Mouse (Mus musculus) hindbrain, embryonic 12.5 days (tissue): ENCODE data around the gene Hagh. TPM values are rescaled to one million over a fixed set of nuclear protein-coding genes. Genes with fewer than 3 reads are reported as not detected.
A peak's percentile ranks its signal among the peaks of the same experiment; 100 is the strongest.

Experiments used
- ATAC-seq: fragments of 200-750 bp; cut with Nextera tagmentation; 2 replicates; pipeline ENCODE4 v1.8.0; 2017; ENCODE audit warnings: moderate TSS enrichment; ENCODE audit not compliant: low FRiP score
- H3K27ac ChIP-seq: fragments of 300-500 bp; sonication (generic); 2 replicates; pipeline ENCODE4 v1.5.1; 2016; ENCODE audit warnings: mild to moderate bottlenecking
- H3K27me3 ChIP-seq: fragments of 300-500 bp; sonication (generic); 2 replicates; pipeline ENCODE4 v1.6.1; 2016; ENCODE audit warnings: mild to moderate bottlenecking
- H3K36me3 ChIP-seq: fragments of 300-500 bp; sonication (generic); 2 replicates; pipeline ENCODE4 v1.6.1; 2016; ENCODE audit warnings: mild to moderate bottlenecking
- H3K4me1 ChIP-seq: fragments of 300-500 bp; sonication (generic); 2 replicates; pipeline ENCODE4 v1.6.1; 2016
- H3K4me2 ChIP-seq: fragments of 300-500 bp; sonication (generic); replicated peaks from 2 replicates; pipeline ENCODE4 v1.6.1; 2016; ENCODE audit warnings: mild to moderate bottlenecking
- H3K4me3 ChIP-seq: fragments of 300-500 bp; sonication (generic); 2 replicates; pipeline ENCODE4 v1.5.1; 2016; ENCODE audit warnings: mild to moderate bottlenecking
- H3K9ac ChIP-seq: fragments of 300-500 bp; sonication (generic); 2 replicates; pipeline ENCODE4 v1.6.1; 2016; ENCODE audit warnings: mild to moderate bottlenecking, moderate library complexity
- H3K9me3 ChIP-seq: fragments of 300-500 bp; sonication (generic); replicated peaks from 2 replicates; pipeline ENCODE4 v1.6.1; 2016; ENCODE audit warnings: mild to moderate bottlenecking
- WGBS: fragments of 180-500 bp; shearing (Covaris S2); methylation state at CpG from one replicate; pipeline ENCODE4 v1.1.7; 2016; 5-methylcytosine and 5-hydroxymethylcytosine counted together
- polyA plus RNA-seq: library from polyadenylated mRNA; unstranded; fragments of >200 nt; fragmentation: Nextera tagmentation; extraction: Ambion mirVana; gene quantifications from 2 replicates; pipeline ENCODE4 v1.2.1, GENCODE M21; 2016

Gene Hagh
- polyA plus RNA-seq, 1 experiment from 2014 or later, result 32.3 TPM

DNA sequence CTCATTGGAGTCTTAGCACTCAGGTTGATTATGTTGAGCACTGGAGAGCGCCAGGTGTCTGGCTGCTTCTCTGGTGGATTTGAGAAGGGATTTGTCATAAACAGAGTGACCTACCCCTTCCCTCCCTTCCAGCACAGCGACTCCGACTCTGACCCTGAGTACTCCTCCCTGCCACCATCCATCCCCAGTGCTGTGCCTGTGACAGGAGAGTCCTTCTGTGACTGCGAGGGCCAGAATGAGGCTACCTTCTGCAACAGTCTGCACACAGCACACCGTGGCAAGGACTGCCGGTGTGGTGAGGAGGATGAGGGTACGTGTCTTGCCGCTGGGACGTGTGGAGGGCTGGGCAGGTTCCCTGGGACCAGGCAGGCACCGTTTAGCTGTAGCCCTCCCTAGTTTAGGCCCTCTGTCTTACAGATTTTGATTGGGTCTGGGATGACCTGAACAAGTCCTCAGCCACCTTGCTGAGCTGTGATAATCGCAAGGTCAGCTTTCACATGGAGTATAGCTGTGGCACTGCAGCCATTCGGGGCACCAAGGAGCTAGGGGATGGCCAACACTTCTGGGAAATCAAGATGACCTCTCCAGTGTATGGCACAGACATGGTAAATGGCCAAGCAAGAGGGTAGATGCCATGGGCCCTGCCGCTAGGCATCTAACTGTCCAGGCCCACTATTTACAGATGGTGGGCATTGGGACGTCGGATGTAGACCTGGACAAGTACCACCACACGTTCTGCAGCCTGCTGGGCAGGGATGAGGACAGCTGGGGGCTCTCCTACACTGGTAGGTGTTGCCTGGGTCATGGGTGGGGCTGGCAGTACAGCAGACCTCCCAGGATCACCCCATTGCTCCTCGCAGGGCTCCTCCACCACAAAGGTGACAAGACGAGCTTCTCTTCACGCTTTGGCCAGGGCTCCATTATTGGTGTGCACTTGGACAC is 50.5 kb downstream of the Hagh start:
- WGBS, result 90% methylated on average over 19 of the region's 19 CpGs
- H3K4me1 ChIP-seq, result peaks cover 26% of the 10 kb centered on the region
- peaks cover 45% of the 10 kb centered on the region for H3K36me3 ChIP-seq
- H3K4me3 ChIP-seq, result no peak overlapping the region
- no peaks in the 10 kb centered on the region for H3K9me3 ChIP-seq
- ATAC-seq, result no peak
- no peaks in the 10 kb centered on the region for H3K27me3 ChIP-seq
- no peak overlapping the region for H3K4me2 ChIP-seq
- H3K27ac ChIP-seq, result no peak overlapping the region
- no peak overlapping the region for H3K9ac ChIP-seq

- Histone ChIP-seq H3K4me1 (peaks cover 31% of the 10 kb centered on the region), H3K9ac (no peak overlapping the region), H3K27ac (no peak overlapping the region), H3K4me3 (no peak overlapping the region), H3K27me3 (no peaks in the 10 kb centered on the region), H3K4me2 (no peak overlapping the region), H3K36me3 (peaks cover 45% of the 10 kb centered on the region), H3K9me3 (no peaks in the 10 kb centered on the region)
- WGBS, result 88% methylated on average over 13 of the region's 13 CpGs
- no peak for ATAC-seq
These were observed 51.4 kb downstream of the Hagh start for GRCm38 (mm10) chr17:24891321-24891720.

- Histone ChIP-seq H3K9ac (no peak overlapping the region), H3K4me1 (peaks cover 35% of the 10 kb centered on the region), H3K4me3 (no peak overlapping the region), H3K27ac (no peak overlapping the region), H3K27me3 (no peaks in the 10 kb centered on the region), H3K4me2 (no peak overlapping the region), H3K36me3 (peaks cover 51% of the 10 kb centered on the region), H3K9me3 (no peaks in the 10 kb centered on the region)
- ATAC-seq, result no peak
- 89% methylated on average over 12 of the region's 12 CpGs for WGBS
These were observed 52.8 kb downstream of the Hagh start for GRCm38 (mm10) chr17:24892785-24893184.

DNA sequence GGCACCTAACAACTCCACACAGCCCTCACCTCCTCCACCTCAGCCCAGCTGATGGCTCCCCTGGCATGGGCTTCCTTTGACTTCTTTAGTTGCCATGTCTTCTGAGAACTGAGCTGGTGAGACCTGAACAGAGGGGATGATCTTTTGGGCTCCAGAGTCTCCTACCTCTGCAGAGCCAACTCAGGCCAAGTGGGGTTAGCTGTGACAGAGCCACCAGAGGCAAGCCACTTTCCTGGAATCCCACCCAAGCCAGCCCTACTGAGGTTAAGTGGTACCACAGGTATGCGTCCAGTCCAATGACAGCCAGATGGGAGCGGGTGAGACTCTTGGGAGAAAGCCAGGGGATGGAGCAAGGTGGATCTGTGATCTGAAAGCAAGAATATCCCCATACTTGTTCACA is 53.3 kb downstream of the Hagh start:
- peaks cover 55% of the 10 kb centered on the region for H3K36me3 ChIP-seq
- ATAC-seq, result no peak
- no peak overlapping the region for H3K9ac ChIP-seq
- no peaks in the 10 kb centered on the region for H3K27me3 ChIP-seq
- no peak overlapping the region for H3K4me3 ChIP-seq
- H3K4me1 ChIP-seq, result peaks cover 34% of the 10 kb centered on the region
- 100% methylated on average over 2 of the region's 2 CpGs for WGBS
- no peak overlapping the region for H3K27ac ChIP-seq
- no peaks in the 10 kb centered on the region for H3K9me3 ChIP-seq
- H3K4me2 ChIP-seq, result no peak overlapping the region

DNA sequence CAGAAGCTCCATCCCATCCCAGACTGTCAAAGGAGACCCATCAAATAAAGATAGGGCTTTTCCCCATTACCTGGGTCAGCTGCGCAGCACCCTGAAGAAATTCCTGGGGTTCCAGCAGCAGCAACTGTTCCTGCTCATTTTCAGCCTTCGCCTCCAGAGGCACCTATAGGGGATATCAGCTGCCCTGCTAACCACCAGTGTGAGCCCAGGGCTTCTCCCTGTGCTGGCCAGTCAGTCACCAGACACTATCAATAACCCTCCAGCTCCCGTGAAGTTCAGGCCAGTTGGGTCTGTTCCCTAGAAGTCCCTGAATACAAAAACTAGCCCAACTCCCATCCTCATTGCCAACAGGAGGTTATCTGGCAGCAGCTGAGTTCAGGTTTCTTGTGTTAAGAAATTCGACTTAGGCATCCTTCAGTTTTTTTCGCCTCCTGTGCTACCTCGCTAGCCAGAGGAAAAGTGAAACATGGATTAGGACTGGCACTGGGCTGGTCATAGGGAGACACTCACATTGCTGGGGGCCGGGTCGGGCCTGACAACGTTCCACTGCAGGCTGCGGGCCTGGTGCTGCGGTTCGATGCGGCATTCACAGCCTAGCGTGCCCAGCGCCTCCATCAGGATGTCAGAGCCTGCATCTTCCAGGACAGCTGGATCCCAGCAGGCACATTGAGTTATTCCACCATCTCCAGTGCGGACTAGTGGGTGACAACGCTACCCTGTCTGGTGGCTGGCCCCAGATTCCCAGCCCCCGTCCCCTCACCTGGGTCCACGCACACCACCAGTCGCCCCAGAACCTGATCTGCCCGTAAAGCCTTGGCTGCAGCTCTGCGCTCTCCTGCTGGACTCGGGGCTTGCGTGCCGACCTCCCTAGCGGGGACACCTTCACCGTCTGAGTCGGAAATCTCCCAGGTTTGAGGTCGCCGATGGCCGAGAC is 54.4 kb downstream of the Hagh start:
- Histone ChIP-seq H3K27me3 (no peaks in the 10 kb centered on the region), H3K27ac (peak overlapping the region; percentile 83), H3K9me3 (no peaks in the 10 kb centered on the region), H3K4me3 (peak overlapping the region; percentile 78), H3K4me2 (peak overlapping the region; percentile 98), H3K9ac (peak overlapping the region; percentile 89), H3K4me1 (peaks cover 34% of the 10 kb centered on the region), H3K36me3 (peaks cover 63% of the 10 kb centered on the region)
- 11% methylated on average over 31 of the region's 31 CpGs for WGBS
- peak; percentile 5; the same call in 1 of the 2 replicates for ATAC-seq

DNA sequence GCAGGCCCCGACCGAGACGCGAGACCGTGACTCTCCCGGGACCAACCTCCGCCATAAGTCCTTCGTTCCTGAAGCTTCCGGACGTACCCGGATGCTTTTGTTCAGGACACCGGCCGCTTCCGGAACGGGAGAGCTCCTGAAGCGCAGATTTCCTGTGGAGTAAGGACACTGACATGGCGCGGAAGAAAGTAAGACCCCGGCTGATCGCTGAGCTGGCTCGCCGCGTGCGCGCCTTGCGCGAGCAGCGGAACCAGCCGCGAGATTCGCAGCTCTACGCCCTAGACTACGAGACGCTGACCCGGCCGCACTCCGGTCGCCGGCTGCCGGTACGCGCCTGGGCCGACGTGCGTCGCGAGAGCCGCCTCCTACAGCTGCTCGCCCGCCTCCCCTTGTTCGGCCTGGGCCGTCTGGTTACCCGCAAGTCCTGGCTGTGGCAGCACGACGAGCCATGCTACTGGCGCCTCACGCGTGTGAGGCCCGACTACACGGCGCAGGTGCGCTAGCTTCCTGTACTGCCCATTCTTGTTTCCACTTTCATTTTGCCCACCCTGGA is 55.1 kb downstream of the Hagh start, which contains the start of the genes Eme2 and Mrps34:
Gene Eme2 (minus strand): TSS at position 93 of the 553 bp plus-strand sequence.
Gene Mrps34 (plus strand): TSS at position 122 of the 553 bp plus-strand sequence.
- H3K4me1 ChIP-seq, result peaks cover 34% of the 10 kb centered on the region
- H3K36me3 ChIP-seq, result peaks cover 65% of the 10 kb centered on the region
- peak within 1 kb of the TSS; percentile 83 for H3K27ac ChIP-seq
- peak within 1 kb of the TSS; percentile 98 for H3K4me2 ChIP-seq
- H3K27me3 ChIP-seq, result no peaks in the 10 kb centered on the region
- WGBS, result under 1% methylated on average over 62 of the region's 62 CpGs
- H3K4me3 ChIP-seq, result peak within 1 kb of the TSS; percentile 78
- ATAC-seq, result peak; percentile 44
- peak within 1 kb of the TSS; percentile 89 for H3K9ac ChIP-seq
- no peaks in the 10 kb centered on the region for H3K9me3 ChIP-seq

DNA sequence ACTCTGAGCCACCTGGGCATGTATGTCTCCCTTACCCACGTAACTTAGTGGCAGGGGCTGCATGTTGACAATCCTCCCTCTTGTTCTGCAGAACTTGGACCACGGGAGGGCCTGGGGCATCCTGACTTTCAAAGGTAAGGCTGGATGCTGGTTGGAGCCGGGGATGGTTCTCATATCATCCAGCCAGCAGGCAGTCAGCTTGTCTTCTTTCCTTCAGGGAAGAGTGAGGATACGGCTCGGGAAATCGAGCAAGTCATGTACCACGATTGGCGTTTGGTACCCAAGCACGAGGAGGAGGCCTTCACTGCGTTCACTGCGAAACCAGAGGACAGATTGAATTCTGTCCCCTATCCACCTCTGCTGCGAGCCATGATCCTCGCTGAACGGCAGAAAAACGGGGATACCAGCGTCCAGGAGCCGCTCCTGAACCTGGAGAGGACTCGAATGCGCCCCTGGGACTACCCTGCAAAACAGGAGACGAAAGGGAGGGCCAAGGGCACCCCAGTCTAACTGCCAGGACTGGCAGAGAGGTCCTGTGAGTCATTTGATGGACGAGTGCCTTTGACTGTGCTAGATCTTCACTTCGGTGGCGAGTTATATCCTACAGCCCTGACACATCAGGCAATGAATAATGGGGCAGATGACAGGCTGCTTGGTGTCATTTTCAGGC is 55.8 kb downstream of the Hagh start:
- H3K9ac ChIP-seq, result peak overlapping the region; percentile 89
- H3K4me3 ChIP-seq, result peak overlapping the region; percentile 78
- WGBS, result 16% methylated on average over 23 of the region's 23 CpGs
- peak; percentile 7; the same call in 1 of the 2 replicates for ATAC-seq
- H3K27ac ChIP-seq, result peak overlapping the region; percentile 83
- H3K4me2 ChIP-seq, result peak overlapping the region; percentile 98
- H3K9me3 ChIP-seq, result no peaks in the 10 kb centered on the region
- no peaks in the 10 kb centered on the region for H3K27me3 ChIP-seq
- H3K36me3 ChIP-seq, result peaks cover 65% of the 10 kb centered on the region
- peaks cover 34% of the 10 kb centered on the region for H3K4me1 ChIP-seq

- Histone ChIP-seq H3K4me2 (peak within 1 kb of the TSS; percentile 98), H3K27ac (peak within 1 kb of the TSS; percentile 83), H3K4me1 (peaks cover 34% of the 10 kb centered on the region), H3K4me3 (peak within 1 kb of the TSS; percentile 78), H3K36me3 (peaks cover 65% of the 10 kb centered on the region), H3K9ac (peak within 1 kb of the TSS; percentile 89), H3K27me3 (no peaks in the 10 kb centered on the region), H3K9me3 (no peaks in the 10 kb centered on the region)
- peak; percentile 79 for ATAC-seq
- 2% methylated on average over 46 of the region's 50 CpGs for WGBS
These were observed 56.5 kb downstream of the Hagh start, which contains the start of gene Nme3 for GRCm38 (mm10) chr17:24896241-24896992. Gene Nme3, plus strand, starts transcription at chr17:24896500.

DNA sequence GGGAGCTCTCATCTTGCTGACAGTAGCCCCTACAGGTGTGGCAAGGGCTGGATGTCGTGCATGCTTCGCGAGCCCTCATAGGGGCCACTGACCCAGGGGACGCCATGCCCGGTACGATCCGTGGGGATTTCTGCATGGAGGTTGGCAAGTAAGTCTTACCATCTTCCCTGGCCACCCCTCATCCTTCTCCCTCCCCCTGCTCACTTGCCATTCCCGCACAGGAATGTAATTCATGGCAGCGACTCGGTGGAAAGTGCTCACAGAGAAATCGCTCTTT is 57.0 kb downstream of the Hagh start:
- H3K4me3 ChIP-seq, result peak overlapping the region; percentile 78
- no peak for ATAC-seq
- WGBS, result 39% methylated on average over 11 of the region's 11 CpGs
- H3K9me3 ChIP-seq, result no peaks in the 10 kb centered on the region
- H3K27ac ChIP-seq, result peak overlapping the region; percentile 83; the same call in 1 of the 2 replicates
- H3K27me3 ChIP-seq, result no peaks in the 10 kb centered on the region
- peaks cover 34% of the 10 kb centered on the region for H3K4me1 ChIP-seq
- H3K4me2 ChIP-seq, result peak overlapping the region; percentile 98
- peaks cover 65% of the 10 kb centered on the region for H3K36me3 ChIP-seq
- H3K9ac ChIP-seq, result peak overlapping the region; percentile 89

DNA sequence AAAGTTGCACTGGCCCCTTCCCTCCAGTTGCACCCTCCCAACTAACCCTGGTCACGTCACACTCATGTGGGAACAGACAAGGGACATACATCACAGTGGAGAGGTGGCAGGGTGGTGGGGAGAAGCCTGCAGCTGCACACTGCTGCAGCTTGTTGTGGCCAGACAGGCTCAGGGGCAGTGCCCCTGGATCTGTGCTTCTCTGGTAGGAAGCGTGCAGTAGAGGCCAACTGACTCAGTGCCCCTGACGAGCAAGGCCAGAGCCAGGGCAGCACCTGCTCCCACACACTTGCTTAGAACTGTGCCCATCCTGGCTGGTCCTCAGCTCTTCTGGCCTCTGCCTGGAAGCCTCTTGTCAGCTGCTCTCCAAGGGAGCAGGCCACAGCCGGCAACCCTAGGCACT is 57.7 kb downstream of the Hagh start:
- peaks cover 65% of the 10 kb centered on the region for H3K36me3 ChIP-seq
- H3K27me3 ChIP-seq, result no peaks in the 10 kb centered on the region
- H3K4me1 ChIP-seq, result peaks cover 34% of the 10 kb centered on the region
- peak overlapping the region; percentile 98 for H3K4me2 ChIP-seq
- peak overlapping the region; percentile 78; the same call in 1 of the 2 replicates for H3K4me3 ChIP-seq
- ATAC-seq, result no peak
- no peak overlapping the region for H3K27ac ChIP-seq
- 0 out of 2 replicates have a peak overlapping the region, but pooled peaks have one; percentile 14 for H3K9ac ChIP-seq
- WGBS, result 88% methylated on average over 4 of the region's 4 CpGs
- no peaks in the 10 kb centered on the region for H3K9me3 ChIP-seq
